Comparison of ENCODE assay signal across 10 mouse cellular contexts in the genomic region with DNA sequence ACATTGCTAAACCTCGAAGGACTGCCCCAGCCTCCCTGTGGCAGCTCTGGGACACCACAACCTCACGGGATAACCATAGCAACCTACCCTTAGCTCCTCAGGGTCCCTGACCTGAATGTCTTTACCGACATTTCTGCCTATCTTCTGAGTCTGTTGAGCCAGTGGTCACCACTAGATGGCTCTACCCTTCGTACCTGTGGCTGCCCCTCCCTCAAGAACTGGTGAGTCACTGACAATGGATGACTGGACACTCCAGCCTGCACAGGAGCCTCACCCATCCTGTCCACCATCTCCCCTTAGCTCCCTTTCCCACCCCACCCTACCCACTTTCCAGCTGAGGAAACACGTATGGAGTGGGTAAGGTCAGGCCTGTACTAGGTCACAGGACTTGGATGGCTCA. TPM values are rescaled to one million over a fixed set of nuclear protein-coding genes. Genes with fewer than 3 reads are reported as not detected.
A peak's percentile ranks its signal among the peaks of the same experiment; 100 is the strongest.
DNase-seq lines count a peak whose midpoint lies in the region; ATAC-seq and TF ChIP-seq lines count a peak whose summit lies in the region.
"Had no signal": no experiment of that assay in that cellular context is flagged by ENCODE, and none has a peak within 500 bp of the region (broad histone marks: within the 10 kb centered on the region; RNA-seq: fewer than 3 reads in every experiment).

No protein-coding gene starts in this region.

- no peaks in the 10 kb centered on the region for H3K4me1 ChIP-seq in kidney, embryonic 14.5 days (ENCODE audit: control insufficient read depth, insufficient read depth, low read length)
- H3K4me1 ChIP-seq in stomach, postnatal 0 days (replicated peaks; ENCODE audit: control insufficient read depth, insufficient read depth): no peaks in the 10 kb centered on the region
- H3K4me1 ChIP-seq: hindbrain, embryonic 15.5 days; neural tube, embryonic 12.5 days had no signal

- no peak for TF ChIP-seq EP300 in stomach, postnatal 0 days (optimal IDR thresholded peaks at IDR 0.05)

- WGBS in kidney, embryonic 14.5 days: 39% methylated on average over 5 of the region's 5 CpGs
- WGBS in stomach, postnatal 0 days: 22% methylated on average over 5 of the region's 5 CpGs

- H3K4me3 ChIP-seq in kidney, embryonic 14.5 days (ENCODE audit: low read length): no peak overlapping the region
- H3K4me3 ChIP-seq in stomach, postnatal 0 days (ENCODE audit: low read depth, low read length): no peak overlapping the region
- H3K4me3 ChIP-seq: hindbrain, embryonic 15.5 days; neural tube, embryonic 12.5 days had no signal

- no peaks in the 10 kb centered on the region for H3K9me3 ChIP-seq in kidney, embryonic 14.5 days (ENCODE audit: control insufficient read depth, low read length)
- no peaks in the 10 kb centered on the region for H3K9me3 ChIP-seq in stomach, postnatal 0 days (ENCODE audit: control insufficient read depth, low read length)
- H3K9me3 ChIP-seq: hindbrain, embryonic 15.5 days; neural tube, embryonic 12.5 days had no signal

- no peak overlapping the region for H3K9ac ChIP-seq in kidney, embryonic 14.5 days (ENCODE audit: low read depth, low read length)
- no peak overlapping the region for H3K9ac ChIP-seq in stomach, postnatal 0 days (ENCODE audit: low read length)
- H3K9ac ChIP-seq: hindbrain, embryonic 15.5 days; neural tube, embryonic 12.5 days had no signal

- H3K4me2 ChIP-seq in kidney, embryonic 14.5 days (replicated peaks; ENCODE audit: low read depth, low read length): no peak overlapping the region
- H3K4me2 ChIP-seq in stomach, postnatal 0 days (replicated peaks; ENCODE audit: low read depth): no peak overlapping the region
- H3K4me2 ChIP-seq: hindbrain, embryonic 15.5 days; neural tube, embryonic 12.5 days had no signal

- no peak for ATAC-seq in CD4-positive, CD25-positive, alpha-beta regulatory T cell, adult 4 months
- peak; percentile 28; the same call in 1 of the 2 replicates for ATAC-seq in kidney, embryonic 14.5 days (ENCODE audit: low FRiP score, low TSS enrichment)
- ATAC-seq in stomach, postnatal 0 days (ENCODE audit: low FRiP score, low TSS enrichment): peak; percentile 76

- no peak overlapping the region for H3K27ac ChIP-seq in kidney, embryonic 14.5 days (ENCODE audit: low read depth, low read length)
- H3K27ac ChIP-seq in stomach, postnatal 0 days (replicated peaks): no peak overlapping the region
- H3K27ac ChIP-seq: hindbrain, embryonic 15.5 days; neural tube, embryonic 12.5 days had no signal

- TF ChIP-seq CTCF in stomach, postnatal 0 days (IDR thresholded peaks at IDR 0.05; ENCODE audit: low read depth): peak; percentile 70

- DNase-seq in CD4-positive, CD25-positive, alpha-beta regulatory T cell, adult 2 months (ENCODE audit: low read depth, low spot score): peak; percentile 25
- no peak for DNase-seq in kidney, postnatal 10 days
- DNase-seq in thymus, postnatal 4 days: peak; percentile 40
- no peak for DNase-seq in thymus, adult 18-20 months
- peak; percentile 50 for DNase-seq in stomach, postnatal 0 days (ENCODE audit: low spot score)
- no peak for DNase-seq in right cerebral cortex, postnatal 36 days (ENCODE audit: low spot score in 2 of 2)

- peaks cover 10% of the 10 kb centered on the region for H3K27me3 ChIP-seq in kidney, embryonic 14.5 days (ENCODE audit: control insufficient read depth, insufficient read depth, low read length)
- H3K27me3 ChIP-seq in stomach, postnatal 0 days (ENCODE audit: control insufficient read depth, insufficient read depth, low read length): no peaks in the 10 kb centered on the region

- no peaks in the 10 kb centered on the region for H3K36me3 ChIP-seq in kidney, embryonic 14.5 days (ENCODE audit: control insufficient read depth, insufficient read depth, low read length)
- H3K36me3 ChIP-seq in stomach, postnatal 0 days (ENCODE audit: control insufficient read depth, insufficient read depth, low read length): no peaks in the 10 kb centered on the region
- H3K36me3 ChIP-seq: hindbrain, embryonic 15.5 days; neural tube, embryonic 12.5 days had no signal

RNA-seq across cellular contexts. Expression of a gene that starts 23.5 kb away (rescaled TPM):
- under 1 TPM; 0.19 to 0.22 TPM for polyA plus RNA-seq in CD4-positive, CD25-positive, alpha-beta regulatory T cell, adult 4 months (2017; shearing (Covaris generic))
- 5.7 and 6.2 TPM in 2 replicates for polyA plus RNA-seq in kidney, embryonic 14.5 days (2014; fragmentation: Nextera tagmentation; extraction: Ambion mirVana)
- 1.6 and 2.3 TPM in 2 replicates for polyA plus RNA-seq in stomach, postnatal 0 days (2015; fragmentation: Nextera tagmentation; extraction: Ambion mirVana)

Comparison
In these comparisons a context has a peak if more than half of its experiments do, and no peak if none do; other contexts are left out.
1. DNase-seq: peak in CD4-positive, CD25-positive, alpha-beta regulatory T cell, adult 2 months (single experiment), thymus, postnatal 4 days (single experiment) and stomach, postnatal 0 days (single experiment); none in kidney, postnatal 10 days (single experiment), thymus, adult 18-20 months (0 of 2) and right cerebral cortex, postnatal 36 days (0 of 2).